Mouse (Mus musculus) embryonic facial prominence, embryonic 10.5 days (tissue): Measurements from ENCODE around the gene Klhl18. TPM values are rescaled to one million over a fixed set of nuclear protein-coding genes. Genes with fewer than 3 reads are reported as not detected.

Experiments used
- DNase-seq: peaks from one replicate; pipeline ENCODE4 v3.0.0-alpha.2; 2017; ENCODE audit warnings: low spot score
- H3K27ac ChIP-seq: fragments of 300-500 bp; sonication (generic); replicated peaks from 2 replicates; pipeline ENCODE4 v1.5.1; 2016; ENCODE audit warnings: mild to moderate bottlenecking
- H3K27me3 ChIP-seq: fragments of 300-500 bp; sonication (generic); replicated peaks from 2 replicates; pipeline ENCODE4 v1.6.1; 2016; ENCODE audit warnings: low read depth, mild to moderate bottlenecking; ENCODE audit not compliant: poor library complexity, severe bottlenecking
- H3K36me3 ChIP-seq: fragments of 300-500 bp; sonication (generic); replicated peaks from 2 replicates; pipeline ENCODE4 v1.6.1; 2016; ENCODE audit warnings: mild to moderate bottlenecking, moderate library complexity
- H3K4me1 ChIP-seq: fragments of 300-500 bp; sonication (generic); 2 replicates; pipeline ENCODE4 v1.6.1; 2016
- H3K4me3 ChIP-seq: fragments of 300-500 bp; sonication (generic); 2 replicates; pipeline ENCODE4 v1.5.1; 2016; ENCODE audit warnings: mild to moderate bottlenecking, moderate library complexity
- H3K9me3 ChIP-seq: fragments of 300-500 bp; sonication (generic); 2 replicates; pipeline ENCODE4 v1.6.1; 2016; ENCODE audit warnings: mild to moderate bottlenecking
- WGBS: fragments of 180-500 bp; shearing (Covaris S2); methylation state at CpG from one replicate; pipeline ENCODE4 v1.1.7; 2016; 5-methylcytosine and 5-hydroxymethylcytosine counted together
- polyA plus RNA-seq: library from polyadenylated mRNA; unstranded; fragments of >200 nt; fragmentation: Nextera tagmentation; extraction: Ambion mirVana; gene quantifications from 2 replicates; pipeline ENCODE4 v1.2.1, GENCODE M21; 2016

Gene Klhl18
- 10.6 and 10.7 TPM in 2 replicates for polyA plus RNA-seq

DNA sequence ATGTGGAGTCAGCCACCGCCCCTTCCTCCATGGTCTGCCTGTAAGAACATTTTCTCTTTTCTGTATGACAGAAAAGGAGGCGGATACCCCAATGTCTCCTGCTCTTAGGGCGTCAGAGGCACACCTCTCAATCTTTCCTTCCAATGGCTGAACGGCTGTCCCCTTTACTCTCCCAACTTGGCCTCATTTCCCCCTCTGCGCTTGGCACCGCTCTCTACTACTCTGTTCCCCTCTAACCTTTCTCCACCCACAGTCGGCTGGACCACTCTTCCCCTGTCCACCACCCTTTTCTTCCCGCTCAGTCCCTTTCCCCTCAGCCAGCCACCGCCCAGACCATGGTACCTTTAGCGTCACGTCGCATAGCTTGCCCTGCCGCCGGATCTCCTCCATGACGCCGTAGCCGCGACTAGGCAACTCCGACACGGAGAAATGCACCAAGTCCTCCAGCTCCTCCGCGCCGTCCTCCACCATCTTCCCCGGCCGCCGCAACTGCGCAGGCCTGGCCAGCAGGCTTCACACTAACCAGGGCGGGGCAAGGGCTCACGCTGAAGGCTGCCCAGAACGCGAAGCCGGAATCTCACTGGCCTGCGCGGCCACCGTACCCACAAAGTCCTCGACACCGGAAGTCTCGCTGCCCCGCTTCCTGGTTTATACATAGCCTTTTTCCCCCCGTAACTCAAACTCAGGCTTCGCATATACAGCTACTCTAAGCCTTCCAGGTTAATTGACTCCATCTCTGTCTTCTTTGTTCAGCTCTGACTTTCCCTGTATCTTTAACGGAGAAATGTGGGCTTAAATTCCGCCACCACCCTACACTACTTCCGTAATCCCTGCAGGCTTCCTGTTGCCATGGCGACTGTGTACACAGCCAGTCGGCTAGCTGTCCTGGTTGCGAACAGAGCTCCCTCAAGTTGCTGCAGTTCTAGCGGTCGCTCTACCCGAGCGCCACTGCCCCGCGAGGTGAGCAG lies at the start of gene Klhl18, which contains the start of gene Kif9:
Klhl18 (minus strand) TSS at position 571 of the 968 bp plus-strand sequence.
Kif9 (plus strand) TSS at position 835 of the 968 bp plus-strand sequence.
- peak; percentile 97 for DNase-seq

DNA sequence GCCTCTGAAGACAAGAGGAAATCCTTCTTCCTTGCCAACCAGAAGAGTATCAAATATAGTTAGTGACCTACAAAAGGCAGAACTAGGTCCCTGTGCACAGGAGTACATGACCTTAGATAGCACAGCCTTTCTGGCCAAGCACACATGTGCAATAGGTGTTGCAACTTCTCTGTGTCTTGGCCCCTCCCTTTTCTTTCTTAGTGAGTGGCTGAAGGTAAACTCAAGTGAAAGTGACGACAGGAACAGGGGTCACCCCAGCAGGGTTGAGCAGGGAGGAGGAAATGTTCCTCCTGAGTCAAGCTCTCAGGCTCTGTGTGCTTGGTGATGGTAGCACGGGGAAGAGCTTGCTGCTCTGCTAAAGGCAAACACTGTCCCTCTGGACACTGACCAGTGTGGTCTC lies 49.2 kb upstream of the Klhl18 start:
- WGBS: 58% methylated on average over 2 of the region's 2 CpGs
- Histone ChIP-seq H3K27ac (no peak overlapping the region), H3K36me3 (no peaks in the 10 kb centered on the region), H3K4me3 (no peak overlapping the region), H3K4me1 (no peaks in the 10 kb centered on the region), H3K9me3 (no peaks in the 10 kb centered on the region), H3K27me3 (no peaks in the 10 kb centered on the region)
- no peak for DNase-seq

More for the DNA sequence above, at the start of gene Klhl18, which contains the start of gene Kif9:
- peak within 1 kb of the TSS; percentile 86 for H3K4me3 ChIP-seq
- H3K4me1 ChIP-seq: peaks cover 19% of the 10 kb centered on the region
- H3K36me3 ChIP-seq: 0 out of 2 replicates have a peak, but pooled peaks cover 7% of the 10 kb centered on the region
- peak within 1 kb of the TSS; percentile 89 for H3K27ac ChIP-seq
- H3K9me3 ChIP-seq: no peaks in the 10 kb centered on the region
- peaks cover 14% of the 10 kb centered on the region for H3K27me3 ChIP-seq
- under 1% methylated on average over 53 of the region's 53 CpGs for WGBS

DNA sequence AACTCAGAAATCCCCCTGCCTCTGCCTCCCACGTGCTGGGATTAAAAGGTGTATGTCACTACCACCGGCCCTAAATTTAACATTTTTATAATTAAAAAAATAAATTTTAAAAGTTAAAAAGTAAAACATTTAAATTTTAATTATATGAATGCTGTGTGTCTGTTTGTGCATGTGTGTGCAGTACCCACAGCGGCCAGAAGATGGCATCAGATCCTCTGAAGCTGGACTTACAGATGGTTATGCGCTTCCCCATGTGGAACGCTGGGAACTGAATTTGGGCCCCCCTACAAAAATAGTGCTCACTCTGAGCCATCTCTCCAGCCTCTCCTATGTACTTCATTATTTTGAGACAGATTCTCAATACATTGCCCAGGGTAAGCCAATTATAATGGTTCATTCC lies 14.4 kb upstream of the Klhl18 start:
- no peak overlapping the region for H3K27ac ChIP-seq
- H3K9me3 ChIP-seq: peaks cover 5% of the 10 kb centered on the region
- H3K4me1 ChIP-seq: no peaks in the 10 kb centered on the region
- 60% methylated on average over 5 of the region's 5 CpGs for WGBS
- H3K27me3 ChIP-seq: no peaks in the 10 kb centered on the region
- H3K36me3 ChIP-seq: no peaks in the 10 kb centered on the region
- no peak for DNase-seq
- H3K4me3 ChIP-seq: no peak overlapping the region

DNA sequence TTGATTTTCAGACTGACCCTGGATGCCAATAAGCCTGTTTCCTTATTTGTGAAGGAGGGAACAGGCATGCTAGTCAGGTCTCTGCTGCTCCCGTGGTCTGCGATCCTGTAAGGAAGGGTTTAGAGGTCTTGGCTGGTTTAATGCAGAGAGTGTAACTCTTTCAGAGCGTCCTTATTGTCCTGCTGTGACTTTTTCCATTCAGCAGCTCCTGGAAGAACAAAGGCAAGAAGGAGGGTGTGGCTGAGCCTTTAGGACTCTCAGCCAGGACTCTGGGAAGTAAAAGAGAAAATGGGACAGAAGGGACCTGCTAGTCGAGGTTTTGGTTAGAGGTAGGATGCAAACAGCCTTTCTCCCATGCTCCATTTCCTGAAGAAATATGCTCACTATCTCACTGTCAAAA lies 12.3 kb upstream of the Klhl18 start:
- 43% methylated on average over 4 of the region's 4 CpGs for WGBS
- Histone ChIP-seq H3K9me3 (peaks cover 5% of the 10 kb centered on the region), H3K27ac (no peak overlapping the region)

DNA sequence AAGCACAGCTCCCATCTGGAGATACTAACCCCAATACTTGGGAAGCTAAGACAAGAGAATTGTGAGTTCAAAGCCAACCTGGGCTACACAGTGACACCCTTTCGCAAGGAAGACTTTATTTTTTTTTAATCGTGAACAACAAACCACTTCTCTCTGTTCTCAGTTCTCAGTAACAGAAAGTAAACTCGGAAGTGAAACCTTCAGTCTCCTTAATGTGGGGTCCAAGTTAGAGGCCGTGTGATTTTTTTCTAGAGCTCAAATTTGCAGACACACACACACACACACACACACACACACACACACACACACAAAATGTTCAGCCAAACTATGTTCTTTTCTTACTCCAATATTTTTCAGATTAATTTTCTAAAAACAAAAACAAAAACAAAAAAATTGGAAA lies 2.1 kb upstream of the Klhl18 start:
- Histone ChIP-seq H3K36me3 (no peaks in the 10 kb centered on the region), H3K27ac (no peak overlapping the region), H3K4me1 (peaks cover 19% of the 10 kb centered on the region), H3K27me3 (peaks cover 14% of the 10 kb centered on the region), H3K9me3 (no peaks in the 10 kb centered on the region), H3K4me3 (no peak overlapping the region)
- WGBS: 80% methylated on average over 4 of the region's 4 CpGs
- DNase-seq: no peak

More for the DNA sequence above, 12.3 kb upstream of the Klhl18 start:
- no peak for DNase-seq
- Histone ChIP-seq H3K4me1 (no peaks in the 10 kb centered on the region), H3K4me3 (no peak overlapping the region), H3K36me3 (no peaks in the 10 kb centered on the region), H3K27me3 (no peaks in the 10 kb centered on the region)

DNA sequence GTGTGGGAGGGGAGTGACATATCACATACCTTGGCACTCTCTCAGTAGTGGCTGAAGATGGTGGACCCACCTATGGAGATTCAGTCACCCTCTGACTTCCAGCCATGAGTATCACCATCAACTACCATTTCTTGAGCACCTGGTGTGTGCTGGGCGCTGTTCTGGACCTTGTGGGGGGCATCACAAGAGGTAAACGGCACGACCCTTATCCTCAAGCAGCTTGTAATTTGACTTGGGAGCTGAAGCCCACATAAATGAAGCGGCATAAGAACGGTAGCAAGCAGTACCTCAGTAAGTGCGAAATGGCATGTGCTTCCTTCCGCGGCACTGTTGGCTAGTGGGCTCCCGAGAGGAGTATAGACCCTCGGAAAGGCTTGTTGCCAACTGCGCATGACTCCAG lies 1.5 kb upstream of the Klhl18 start:
- DNase-seq: no peak
- Histone ChIP-seq H3K4me3 (peak overlapping the region; percentile 86; the same call in 1 of the 2 replicates), H3K36me3 (no peaks in the 10 kb centered on the region), H3K27me3 (peaks cover 14% of the 10 kb centered on the region), H3K9me3 (no peaks in the 10 kb centered on the region), H3K4me1 (peaks cover 19% of the 10 kb centered on the region), H3K27ac (no peak overlapping the region)
- WGBS: 53% methylated on average over 11 of the region's 11 CpGs

DNA sequence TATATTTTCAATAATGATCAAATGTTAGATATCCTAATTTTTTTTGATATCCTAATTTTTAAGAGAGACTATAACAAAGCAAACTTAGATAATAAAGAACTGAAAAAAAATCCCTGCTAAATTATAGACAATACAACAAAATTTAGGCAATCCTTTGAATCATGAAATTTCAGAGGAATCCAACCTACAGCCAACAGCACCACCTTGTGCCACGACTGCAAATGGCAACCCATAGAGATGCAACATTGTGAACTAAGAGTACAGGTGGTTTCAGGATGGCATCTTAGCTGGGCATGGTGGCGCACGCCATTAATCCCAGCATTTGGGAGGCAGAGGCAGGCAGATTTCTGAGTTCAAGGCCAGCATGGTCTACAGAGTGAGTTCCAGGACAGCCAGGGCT lies 10.3 kb downstream of the Klhl18 start:
- H3K36me3 ChIP-seq: no peaks in the 10 kb centered on the region
- H3K4me3 ChIP-seq: no peak overlapping the region
- no peaks in the 10 kb centered on the region for H3K9me3 ChIP-seq
- H3K27ac ChIP-seq: no peak overlapping the region
- DNase-seq: no peak
- H3K4me1 ChIP-seq: no peaks in the 10 kb centered on the region
- WGBS: 81% methylated on average over 3 of the region's 3 CpGs
- no peaks in the 10 kb centered on the region for H3K27me3 ChIP-seq

DNA sequence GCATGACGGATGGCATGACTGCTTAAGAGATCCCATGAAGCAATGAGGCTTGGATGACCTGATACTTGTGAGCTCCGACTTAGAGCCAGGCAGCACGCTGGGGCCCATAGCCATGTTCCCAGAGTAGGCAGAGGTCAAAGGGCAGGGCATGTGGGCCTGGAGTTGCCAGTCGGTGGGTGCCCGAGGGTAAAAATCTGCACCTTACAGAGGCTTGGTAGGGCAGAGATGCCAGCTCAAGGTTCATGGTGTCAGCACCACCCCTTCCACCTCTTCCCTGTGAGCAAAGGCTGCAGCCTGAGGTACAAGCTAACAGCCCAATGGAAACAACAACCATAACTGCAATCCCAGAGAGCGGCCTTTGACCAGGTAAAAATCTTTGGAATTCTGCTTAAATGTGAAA lies 11.2 kb downstream of the Klhl18 start:
- Histone ChIP-seq H3K4me3 (no peak overlapping the region), H3K27me3 (no peaks in the 10 kb centered on the region), H3K36me3 (no peaks in the 10 kb centered on the region), H3K27ac (no peak overlapping the region), H3K4me1 (no peaks in the 10 kb centered on the region), H3K9me3 (no peaks in the 10 kb centered on the region)
- WGBS: 89% methylated on average over 6 of the region's 6 CpGs
- DNase-seq: no peak

DNA sequence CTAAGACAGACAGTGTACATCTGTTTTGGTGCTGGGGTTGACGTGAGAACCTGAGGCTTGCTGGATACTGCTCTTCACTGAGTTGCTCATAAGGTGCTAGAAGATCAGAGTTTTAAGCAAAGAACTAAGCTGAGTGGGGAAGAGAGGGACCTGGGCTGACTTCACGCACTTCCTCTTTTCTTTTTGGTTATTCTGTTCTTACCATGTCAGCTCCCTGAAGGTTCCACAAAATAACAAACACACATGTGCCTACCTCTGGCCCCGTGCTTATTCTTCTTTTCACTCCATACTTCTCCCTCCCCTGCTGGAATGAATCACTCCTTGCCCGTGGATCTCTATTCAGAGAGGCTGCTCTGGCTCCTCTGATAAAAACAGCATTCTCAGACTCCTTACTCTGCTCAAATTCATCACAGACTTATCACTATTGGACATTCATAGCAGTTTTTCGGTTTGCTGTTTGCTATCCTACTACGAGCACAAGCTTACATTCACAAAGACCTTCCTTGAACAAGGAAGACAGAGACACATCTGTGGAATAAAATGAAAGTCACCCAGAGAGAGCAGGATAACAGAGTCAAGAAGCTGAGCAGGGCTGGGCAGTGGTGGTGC lies 12.4 kb downstream of the Klhl18 start:
- no peak for DNase-seq
- H3K4me3 ChIP-seq: no peak overlapping the region
- WGBS: 93% methylated on average over 6 of the region's 6 CpGs

DNA sequence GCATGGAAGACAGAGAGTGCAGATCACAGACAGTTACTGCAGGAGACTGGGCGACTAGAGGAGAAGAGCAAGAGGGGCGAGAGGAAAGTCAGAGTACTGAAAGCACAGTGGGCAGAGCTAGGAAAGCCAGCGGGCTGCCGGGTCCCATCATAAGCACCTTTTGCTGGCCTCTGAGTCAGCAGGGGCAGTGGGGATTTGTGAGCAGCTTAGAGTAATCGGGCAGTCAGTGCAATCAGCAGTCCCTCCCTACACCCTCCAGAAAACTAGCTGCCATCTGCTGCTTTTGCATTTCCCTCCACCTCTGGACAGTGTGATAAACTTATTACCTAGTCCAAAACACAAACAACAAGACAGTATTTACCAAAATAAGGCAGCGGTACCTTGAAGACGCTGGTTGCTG lies 14.2 kb downstream of the Klhl18 start:
- no peaks in the 10 kb centered on the region for H3K27me3 ChIP-seq
- no peaks in the 10 kb centered on the region for H3K9me3 ChIP-seq
- no peaks in the 10 kb centered on the region for H3K4me1 ChIP-seq
- H3K36me3 ChIP-seq: peaks cover 2% of the 10 kb centered on the region; the same call in 1 of the 2 replicates
- no peak overlapping the region for H3K27ac ChIP-seq
- 77% methylated on average over 7 of the region's 7 CpGs for WGBS
- DNase-seq: no peak
- no peak overlapping the region for H3K4me3 ChIP-seq

More for the DNA sequence above, 12.4 kb downstream of the Klhl18 start:
- Histone ChIP-seq H3K36me3 (no peaks in the 10 kb centered on the region), H3K4me1 (no peaks in the 10 kb centered on the region), H3K9me3 (no peaks in the 10 kb centered on the region), H3K27ac (no peak overlapping the region), H3K27me3 (no peaks in the 10 kb centered on the region)

DNA sequence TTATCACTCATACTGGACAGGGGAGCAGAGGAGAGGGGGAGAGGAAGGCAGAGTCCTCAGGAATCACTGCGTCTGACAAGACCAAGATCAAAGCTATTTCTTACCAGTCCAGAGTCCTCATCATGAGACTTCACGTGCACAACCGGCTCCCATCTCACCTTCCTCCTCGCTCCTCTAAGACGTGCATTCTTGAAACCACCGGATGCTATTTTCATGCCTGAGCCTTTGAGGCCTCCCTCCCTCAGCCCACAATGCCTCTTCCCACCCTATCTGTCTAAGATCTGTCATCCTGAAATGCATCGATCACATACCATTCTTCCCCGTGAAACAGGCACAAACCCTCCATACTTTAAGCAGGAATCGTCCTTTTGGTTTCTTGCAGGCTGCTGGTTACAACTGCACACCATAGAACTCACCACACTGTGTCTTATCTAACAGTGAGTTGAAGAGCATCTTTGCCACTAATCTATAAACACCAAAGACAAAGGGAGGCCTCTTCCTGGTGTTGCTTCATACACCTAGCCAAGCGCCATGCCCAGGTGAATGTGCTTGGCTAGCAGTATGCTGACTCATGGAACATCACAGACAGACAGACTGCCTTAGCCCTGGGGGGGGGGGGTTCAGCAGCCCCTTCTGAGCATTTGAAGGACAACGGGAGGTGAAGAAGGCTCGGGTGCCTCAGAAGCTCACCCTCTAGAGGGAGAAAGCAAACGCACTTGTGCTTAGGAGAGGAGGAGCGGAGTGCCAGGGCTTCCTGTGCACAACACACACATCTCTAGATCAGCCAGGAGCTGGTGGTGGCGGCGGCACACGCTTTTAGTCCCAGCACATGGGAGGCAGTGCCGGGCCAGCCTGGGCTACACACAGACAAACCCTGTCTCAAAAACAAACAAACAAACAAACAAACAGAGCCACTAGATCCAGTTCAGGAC lies 15.3 kb downstream of the Klhl18 start:
- no peak for DNase-seq
- H3K36me3 ChIP-seq: peaks cover 3% of the 10 kb centered on the region; the same call in 1 of the 2 replicates
- no peak overlapping the region for H3K27ac ChIP-seq
- WGBS: 88% methylated on average over 18 of the region's 18 CpGs
- no peaks in the 10 kb centered on the region for H3K9me3 ChIP-seq
- H3K4me1 ChIP-seq: no peaks in the 10 kb centered on the region
- no peak overlapping the region for H3K4me3 ChIP-seq
- H3K27me3 ChIP-seq: no peaks in the 10 kb centered on the region
